Mouse (Mus musculus) forebrain, embryonic 15.5 days (tissue): ENCODE measurements at regions not wholly inside any gene's neighbourhood (a gene's known extent, or its start where the extent isn't known, plus 50 kb on each side); places are given as distances from the start of the nearest gene placed in this dataset.

Experiments
- ATAC-seq: fragments of 200-750 bp; cut with Nextera tagmentation; replicated peaks from 2 replicates; pipeline ENCODE4 v1.8.0; 2017; ENCODE audit warnings: mild to moderate bottlenecking, moderate TSS enrichment, moderate library complexity
- H3K27ac ChIP-seq: fragments of 300-500 bp; sonication (generic); replicated peaks from 2 replicates; pipeline ENCODE4 v1.5.1; 2015; ENCODE audit warnings: mild to moderate bottlenecking, inconsistent platforms
- H3K27me3 ChIP-seq: fragments of 300-500 bp; sonication (generic); 2 replicates; pipeline ENCODE4 v1.6.1; 2015; ENCODE audit warnings: inconsistent platforms
- H3K36me3 ChIP-seq: fragments of 300-500 bp; sonication (generic); 2 replicates; pipeline ENCODE4 v1.6.1; 2015; ENCODE audit warnings: mild to moderate bottlenecking, inconsistent platforms
- H3K4me1 ChIP-seq: fragments of 300-500 bp; sonication (generic); 2 replicates; pipeline ENCODE4 v1.6.1; 2015; ENCODE audit warnings: inconsistent platforms
- H3K4me2 ChIP-seq: fragments of 300-500 bp; sonication (generic); replicated peaks from 2 replicates; pipeline ENCODE4 v1.6.1; 2015; ENCODE audit warnings: mild to moderate bottlenecking, inconsistent platforms
- H3K4me3 ChIP-seq: fragments of 300-500 bp; sonication (generic); 2 replicates; pipeline ENCODE4 v1.5.1; 2015; ENCODE audit warnings: mild to moderate bottlenecking, inconsistent platforms
- H3K9ac ChIP-seq: fragments of 300-500 bp; sonication (generic); replicated peaks from 2 replicates; pipeline ENCODE4 v1.6.1; 2015; ENCODE audit warnings: mild to moderate bottlenecking, inconsistent platforms
- H3K9me3 ChIP-seq: fragments of 300-500 bp; sonication (generic); 2 replicates; pipeline ENCODE4 v1.6.1; 2016; ENCODE audit warnings: inconsistent platforms
- WGBS: fragments of 180-500 bp; shearing (Covaris S2); methylation state at CpG from one replicate; pipeline ENCODE4 v1.1.7; 2015; ENCODE audit warnings: mixed read lengths; 5-methylcytosine and 5-hydroxymethylcytosine counted together

- 82% methylated on average over 10 of the region's 10 CpGs for WGBS
- H3K4me2 ChIP-seq: peak overlapping the region; percentile 47; the same call in 1 of the 2 replicates
- H3K27ac ChIP-seq: no peak overlapping the region
- H3K9me3 ChIP-seq: no peaks in the 10 kb centered on the region
- ATAC-seq: no peak
- H3K27me3 ChIP-seq: 0 out of 2 replicates have a peak, but pooled peaks cover 2% of the 10 kb centered on the region
- H3K4me1 ChIP-seq: no peaks in the 10 kb centered on the region
- H3K4me3 ChIP-seq: peak overlapping the region; percentile 39; the same call in 1 of the 2 replicates
- no peaks in the 10 kb centered on the region for H3K36me3 ChIP-seq
- no peak overlapping the region for H3K9ac ChIP-seq
Observed at GRCm38 (mm10) chr2:10826134-10826767, 345.7 kb upstream of the Prkcq start.

- no peak overlapping the region for H3K4me2 ChIP-seq
- H3K9me3 ChIP-seq: no peaks in the 10 kb centered on the region
- no peak overlapping the region for H3K9ac ChIP-seq
- peak; percentile 48; the same call in 1 of the 2 replicates for ATAC-seq
- peaks cover 4% of the 10 kb centered on the region; the same call in 1 of the 2 replicates for H3K4me1 ChIP-seq
- H3K27me3 ChIP-seq: no peaks in the 10 kb centered on the region
- no peak overlapping the region for H3K4me3 ChIP-seq
- no peak overlapping the region for H3K27ac ChIP-seq
- 19% methylated on average over 5 of the region's 5 CpGs for WGBS
- H3K36me3 ChIP-seq: no peaks in the 10 kb centered on the region
Observed at GRCm38 (mm10) chr2:10839976-10840375, 331.9 kb upstream of the Prkcq start.

GRCm38 (mm10) chr2:10861654-10862292 is 310.1 kb upstream of the Prkcq start:
- Histone ChIP-seq H3K4me1 (no peaks in the 10 kb centered on the region), H3K27ac (no peak overlapping the region), H3K4me2 (no peak overlapping the region), H3K27me3 (no peaks in the 10 kb centered on the region), H3K9ac (no peak overlapping the region), H3K9me3 (no peaks in the 10 kb centered on the region), H3K36me3 (no peaks in the 10 kb centered on the region), H3K4me3 (no peak overlapping the region)
- WGBS: 73% methylated on average over 8 of the region's 8 CpGs
- ATAC-seq: no peak

GRCm38 (mm10) chr2:10864451-10864850 is 307.5 kb upstream of the Prkcq start:
- no peak for ATAC-seq
- Histone ChIP-seq H3K4me1 (no peaks in the 10 kb centered on the region), H3K9ac (no peak overlapping the region), H3K4me2 (no peak overlapping the region), H3K4me3 (no peak overlapping the region), H3K9me3 (no peaks in the 10 kb centered on the region), H3K27me3 (no peaks in the 10 kb centered on the region), H3K27ac (no peak overlapping the region), H3K36me3 (no peaks in the 10 kb centered on the region)
- WGBS: 85% methylated on average over 2 of the region's 2 CpGs

GRCm38 (mm10) chr2:10874303-10874702 is 297.6 kb upstream of the Prkcq start:
- no peak overlapping the region for H3K4me2 ChIP-seq
- H3K4me1 ChIP-seq: no peaks in the 10 kb centered on the region
- no peak overlapping the region for H3K27ac ChIP-seq
- ATAC-seq: no peak
- no peak overlapping the region for H3K9ac ChIP-seq
- 84% methylated on average over 4 of the region's 4 CpGs for WGBS
- no peaks in the 10 kb centered on the region for H3K36me3 ChIP-seq
- no peak overlapping the region for H3K4me3 ChIP-seq
- no peaks in the 10 kb centered on the region for H3K27me3 ChIP-seq
- no peaks in the 10 kb centered on the region for H3K9me3 ChIP-seq

- 63% methylated on average over 3 of the region's 3 CpGs for WGBS
Observed at GRCm38 (mm10) chr2:10901926-10902325, 270.0 kb upstream of the Prkcq start.

GRCm38 (mm10) chr2:10919955-10920354 is 252.0 kb upstream of the Prkcq start:
- no peak overlapping the region for H3K27ac ChIP-seq
- no peak for ATAC-seq

More at GRCm38 (mm10) chr2:10901926-10902325, 270.0 kb upstream of the Prkcq start:
- H3K27ac ChIP-seq: no peak overlapping the region
- H3K4me1 ChIP-seq: no peaks in the 10 kb centered on the region
- no peak overlapping the region for H3K4me3 ChIP-seq
- H3K27me3 ChIP-seq: no peaks in the 10 kb centered on the region
- no peak overlapping the region for H3K9ac ChIP-seq
- ATAC-seq: no peak
- no peaks in the 10 kb centered on the region for H3K9me3 ChIP-seq
- H3K4me2 ChIP-seq: no peak overlapping the region
- no peaks in the 10 kb centered on the region for H3K36me3 ChIP-seq

GRCm38 (mm10) chr2:10920686-10921485 is 251.0 kb upstream of the Prkcq start:
- H3K9me3 ChIP-seq: no peaks in the 10 kb centered on the region
- no peak overlapping the region for H3K27ac ChIP-seq
- H3K4me1 ChIP-seq: peaks cover 17% of the 10 kb centered on the region
- H3K36me3 ChIP-seq: no peaks in the 10 kb centered on the region
- no peak overlapping the region for H3K4me3 ChIP-seq
- H3K4me2 ChIP-seq: peak overlapping the region; percentile 20; the same call in 1 of the 2 replicates
- 18% methylated on average over 8 of the region's 8 CpGs for WGBS
- H3K27me3 ChIP-seq: 0 out of 2 replicates have a peak, but pooled peaks cover 3% of the 10 kb centered on the region
- no peak overlapping the region for H3K9ac ChIP-seq
- peak; percentile 61 for ATAC-seq

More at GRCm38 (mm10) chr2:10919955-10920354, 252.0 kb upstream of the Prkcq start:
- H3K4me1 ChIP-seq: peaks cover 14% of the 10 kb centered on the region
- H3K36me3 ChIP-seq: no peaks in the 10 kb centered on the region
- H3K27me3 ChIP-seq: 0 out of 2 replicates have a peak, but pooled peaks cover 3% of the 10 kb centered on the region
- no peak overlapping the region for H3K9ac ChIP-seq
- no peak overlapping the region for H3K4me2 ChIP-seq
- no peak overlapping the region for H3K4me3 ChIP-seq
- no peaks in the 10 kb centered on the region for H3K9me3 ChIP-seq

- ATAC-seq: peak; percentile 65
- 15% methylated on average over 13 of the region's 13 CpGs for WGBS
Observed at GRCm38 (mm10) chr2:10921486-10922450, 250.1 kb upstream of the Prkcq start.

GRCm38 (mm10) chr2:10923984-10924383 is 247.9 kb upstream of the Prkcq start:
- no peak for ATAC-seq
- Histone ChIP-seq H3K9ac (no peak overlapping the region), H3K4me2 (no peak overlapping the region), H3K36me3 (no peaks in the 10 kb centered on the region), H3K9me3 (no peaks in the 10 kb centered on the region), H3K27ac (no peak overlapping the region), H3K4me3 (no peak overlapping the region), H3K27me3 (0 out of 2 replicates have a peak, but pooled peaks cover 3% of the 10 kb centered on the region), H3K4me1 (peaks cover 17% of the 10 kb centered on the region)
- WGBS: 73% methylated on average over 4 of the region's 4 CpGs

More at GRCm38 (mm10) chr2:10921486-10922450, 250.1 kb upstream of the Prkcq start:
- no peak overlapping the region for H3K4me3 ChIP-seq
- no peak overlapping the region for H3K9ac ChIP-seq
- H3K36me3 ChIP-seq: no peaks in the 10 kb centered on the region
- peaks cover 17% of the 10 kb centered on the region for H3K4me1 ChIP-seq
- peak overlapping the region; percentile 20 for H3K4me2 ChIP-seq
- H3K27me3 ChIP-seq: 0 out of 2 replicates have a peak, but pooled peaks cover 3% of the 10 kb centered on the region
- H3K9me3 ChIP-seq: no peaks in the 10 kb centered on the region
- H3K27ac ChIP-seq: no peak overlapping the region

- H3K4me2 ChIP-seq: no peak overlapping the region
- H3K27me3 ChIP-seq: 0 out of 2 replicates have a peak, but pooled peaks cover 3% of the 10 kb centered on the region
- H3K4me3 ChIP-seq: no peak overlapping the region
- no peak overlapping the region for H3K27ac ChIP-seq
- 31% methylated on average over 7 of the region's 7 CpGs for WGBS
- H3K9me3 ChIP-seq: no peaks in the 10 kb centered on the region
- H3K4me1 ChIP-seq: peaks cover 17% of the 10 kb centered on the region
- ATAC-seq: no peak
- no peaks in the 10 kb centered on the region for H3K36me3 ChIP-seq
- H3K9ac ChIP-seq: no peak overlapping the region
Observed at GRCm38 (mm10) chr2:10925361-10925760, 246.5 kb upstream of the Prkcq start.
